Mouse (Mus musculus) WW6 (cell line): ENCODE measurements around the gene Capza2.
A peak's percentile ranks its signal among the peaks of the same experiment; 100 is the strongest.

Experiments
- DNase-seq: peaks from one replicate; pipeline ENCODE4 v3.0.0-alpha.2; 2013; ENCODE audit warnings: low read depth, low spot score

Gene Capza2

DNA sequence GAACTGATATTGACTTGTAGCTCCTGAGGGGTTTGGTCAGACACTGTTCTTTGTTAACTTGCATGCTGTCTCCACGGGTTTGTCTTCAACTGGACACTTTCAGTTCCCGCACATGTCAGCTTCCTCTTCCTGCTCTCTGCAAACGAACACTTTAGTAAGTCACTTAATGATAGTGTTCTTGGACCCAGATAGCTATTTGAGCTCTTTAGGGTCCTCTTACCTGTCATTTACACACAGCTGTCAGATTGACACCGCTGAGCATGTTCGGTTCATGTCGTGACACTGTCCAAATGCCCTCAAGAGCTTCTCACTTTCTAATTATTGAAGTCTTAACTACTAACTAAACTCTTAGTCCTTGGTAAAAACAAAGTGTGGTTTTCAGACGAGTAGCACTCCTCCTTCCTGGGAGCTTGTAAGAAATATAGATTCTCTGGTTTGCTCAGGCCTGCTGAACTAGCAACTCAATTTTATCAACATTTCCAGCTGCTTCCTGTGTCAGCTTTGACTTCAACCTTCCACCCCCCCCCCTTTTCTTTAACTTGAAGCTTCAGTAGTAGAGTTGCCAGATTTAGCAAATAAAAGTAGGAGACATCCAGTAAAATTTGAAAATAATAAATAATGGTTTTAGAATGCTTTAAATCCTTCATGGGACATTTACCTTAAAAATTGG lies at the start of gene Capza2:
Gene Capza2 (plus strand): TSS at position 620 of the 670 bp plus-strand sequence.
- no peak for DNase-seq

DNA sequence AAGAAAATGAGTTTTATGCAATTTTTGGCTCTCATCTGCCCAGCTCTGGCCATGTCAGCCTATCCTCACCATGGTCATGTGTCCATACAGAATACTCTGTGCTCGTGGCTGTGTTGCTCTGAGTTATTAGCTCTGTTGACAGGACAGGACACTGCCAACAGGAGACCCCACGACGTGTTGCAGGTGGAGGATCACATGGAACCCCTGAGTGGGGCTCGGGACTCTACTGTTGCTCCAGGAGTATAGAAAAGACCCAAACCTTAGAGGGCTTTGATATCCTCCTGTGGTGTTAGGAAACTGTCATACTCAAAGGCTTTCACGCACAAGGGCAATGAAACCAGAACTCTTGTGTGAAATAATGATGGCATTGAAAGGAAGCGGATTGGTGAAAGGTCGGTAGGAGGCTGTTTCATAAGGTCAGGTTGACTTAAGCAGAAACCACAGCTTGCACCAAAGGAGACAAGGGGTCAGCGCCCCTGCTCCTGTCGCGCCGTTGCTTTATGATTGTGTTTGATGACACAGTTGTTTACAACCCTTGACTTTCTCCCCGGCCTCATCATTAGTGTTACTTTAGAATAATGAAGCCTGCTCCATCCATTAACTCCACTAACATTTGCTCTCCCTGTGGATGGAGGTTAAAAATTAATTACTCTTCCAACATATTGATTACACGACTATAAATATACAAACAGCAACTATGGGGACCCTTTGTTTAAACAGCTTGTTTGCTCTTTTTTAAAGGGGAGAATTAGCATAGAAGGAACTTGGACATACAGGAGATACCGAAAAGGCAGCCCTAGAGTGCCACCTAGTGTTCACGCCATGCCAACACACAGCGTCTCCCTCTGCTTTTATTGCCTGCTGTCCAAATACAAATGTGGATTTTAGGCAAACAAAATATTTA lies 46.7 kb upstream of the Capza2 start:
- peak; percentile 29 for DNase-seq

DNA sequence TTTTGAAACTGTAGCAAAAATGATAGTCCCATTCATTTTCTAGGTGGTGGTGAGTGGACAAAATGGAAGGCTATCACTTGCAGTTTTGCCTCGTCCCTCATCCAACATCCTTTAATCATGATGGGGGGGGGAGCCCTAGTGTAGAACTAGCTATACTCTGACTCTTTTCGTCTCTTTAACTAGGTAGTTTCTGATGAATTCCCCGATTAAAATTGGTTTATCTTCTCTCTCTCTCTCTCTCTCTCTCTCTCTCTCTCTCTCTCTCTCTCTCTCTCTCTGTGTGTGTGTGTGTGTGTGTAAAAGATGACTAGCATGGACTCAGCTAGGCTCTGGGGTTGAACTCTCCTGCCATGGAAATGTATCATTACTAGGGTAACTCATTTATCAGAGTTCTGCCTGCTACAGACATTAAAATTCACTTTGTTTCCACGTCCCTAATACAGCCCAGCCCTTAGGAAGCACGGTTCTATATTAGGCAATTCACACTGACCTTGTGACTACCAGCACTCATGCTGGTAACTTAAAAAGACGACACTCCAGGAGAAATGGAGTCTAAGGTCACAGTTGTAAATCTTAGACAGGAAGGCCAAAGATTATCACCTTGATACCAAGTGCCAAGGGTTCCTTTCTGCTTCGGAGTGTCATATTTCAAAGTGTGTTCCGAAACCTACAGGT lies 45.9 kb upstream of the Capza2 start:
- DNase-seq = no peak

DNA sequence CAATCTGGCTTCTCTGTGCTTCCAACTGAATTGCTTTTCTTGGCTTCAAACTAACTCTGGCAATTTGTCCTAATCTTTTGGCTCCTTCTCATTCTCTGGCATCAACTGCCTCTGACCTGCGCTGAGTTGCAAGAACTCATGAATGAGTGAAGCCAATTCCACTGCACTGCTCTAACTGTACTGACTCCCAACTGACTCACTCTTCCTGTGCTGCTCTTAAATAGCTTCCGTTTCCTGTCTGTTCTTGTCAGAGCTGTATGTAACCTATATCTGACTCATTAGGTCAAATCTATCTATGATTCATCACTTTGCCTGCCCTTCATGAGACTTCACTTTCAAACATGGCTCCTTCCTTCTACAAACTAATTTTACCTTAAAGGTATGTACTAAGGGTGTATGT lies 42.1 kb upstream of the Capza2 start:
- no peak for DNase-seq

DNA sequence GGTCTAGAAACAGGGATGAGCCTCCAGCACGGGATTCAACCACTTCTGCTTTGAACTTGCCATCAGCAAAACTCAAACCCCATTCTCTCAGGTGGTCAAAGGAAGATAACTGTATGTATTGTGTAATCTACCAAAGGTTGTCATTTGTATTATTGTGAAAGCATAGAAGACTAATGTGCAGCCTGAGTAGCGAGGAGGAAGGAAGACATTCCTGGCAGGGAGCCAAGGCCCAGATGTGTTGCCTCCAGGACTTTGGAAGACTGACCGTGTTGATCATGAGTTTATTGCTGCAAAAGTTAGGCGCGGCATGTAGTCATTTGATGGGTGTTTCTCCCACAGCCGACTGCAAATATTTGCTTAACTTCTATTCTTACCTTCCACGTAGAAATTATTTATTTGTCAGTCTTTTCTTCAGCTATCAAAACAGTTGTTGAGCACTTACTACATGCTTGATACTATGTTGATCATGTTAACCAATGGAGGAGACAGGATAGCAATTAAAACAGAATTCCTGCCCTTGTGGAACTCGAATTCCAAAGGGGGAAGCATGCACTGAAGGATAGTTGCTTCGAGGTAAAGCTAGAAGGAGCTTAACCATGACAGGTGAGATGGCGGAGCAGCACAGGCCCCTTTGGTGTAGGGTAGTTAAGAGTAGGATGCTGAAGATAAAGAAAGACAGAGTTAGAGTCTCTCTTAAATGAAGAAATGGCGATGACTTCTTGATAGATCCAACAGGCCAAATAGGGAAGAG lies 40.1 kb upstream of the Capza2 start:
- no peak for DNase-seq

DNA sequence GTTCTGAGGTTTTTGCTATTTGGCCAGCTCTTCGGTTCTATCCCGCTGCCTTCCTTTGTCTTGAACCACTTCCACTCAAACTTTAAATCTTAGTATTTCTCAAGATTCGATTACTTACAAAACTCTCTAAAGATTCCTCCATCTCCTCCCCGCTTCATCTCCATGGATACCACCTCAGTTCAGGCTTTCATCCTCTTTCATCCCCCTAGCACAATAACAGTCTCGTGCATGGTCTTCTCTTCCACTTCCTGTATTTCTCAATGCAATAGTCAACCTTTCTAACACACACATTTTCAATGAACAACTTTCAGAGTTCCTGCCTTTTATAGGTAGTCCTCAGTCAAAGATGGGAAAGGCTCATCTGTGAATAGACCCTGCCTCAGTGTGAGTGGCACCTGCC lies 36.7 kb upstream of the Capza2 start:
- no peak for DNase-seq

DNA sequence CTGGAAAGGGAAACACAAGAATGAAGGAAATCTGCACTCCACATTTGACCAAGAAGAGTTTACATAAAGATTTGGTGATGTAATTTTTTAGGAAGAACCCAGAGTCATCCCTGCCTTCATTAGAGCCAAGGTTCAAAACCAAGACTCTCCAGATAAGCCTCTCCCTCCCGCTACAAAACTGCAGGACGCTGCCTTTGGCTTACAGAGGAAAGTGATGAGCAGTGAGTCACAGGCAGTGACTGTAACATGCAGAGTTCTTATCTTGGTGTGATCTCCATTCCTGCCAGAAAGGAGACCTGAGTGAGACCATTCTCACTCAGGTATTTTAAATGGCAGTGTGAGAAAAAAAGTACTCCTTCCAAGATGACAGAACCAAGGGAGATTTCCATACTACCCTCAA lies 34.5 kb upstream of the Capza2 start:
- no peak for DNase-seq

DNA sequence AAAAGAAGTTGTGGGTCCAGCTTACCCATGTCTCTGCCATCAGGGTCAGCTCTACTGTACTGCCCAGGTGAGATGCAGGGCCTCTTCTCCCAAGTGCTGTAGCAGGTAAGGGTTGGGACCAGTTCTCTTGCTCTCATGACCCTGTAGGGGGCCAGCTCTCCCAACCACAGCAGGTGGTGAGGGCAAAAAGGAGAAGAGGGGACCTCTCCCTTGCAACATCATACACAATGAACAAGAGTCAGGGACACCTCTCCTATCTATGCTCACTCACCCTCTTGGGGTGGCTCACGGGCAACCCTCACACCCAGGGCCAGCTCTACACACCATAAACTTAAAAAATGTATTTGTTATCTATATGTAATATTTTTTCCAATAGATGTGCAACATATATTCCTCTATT lies 29.1 kb upstream of the Capza2 start:
- DNase-seq = no peak

DNA sequence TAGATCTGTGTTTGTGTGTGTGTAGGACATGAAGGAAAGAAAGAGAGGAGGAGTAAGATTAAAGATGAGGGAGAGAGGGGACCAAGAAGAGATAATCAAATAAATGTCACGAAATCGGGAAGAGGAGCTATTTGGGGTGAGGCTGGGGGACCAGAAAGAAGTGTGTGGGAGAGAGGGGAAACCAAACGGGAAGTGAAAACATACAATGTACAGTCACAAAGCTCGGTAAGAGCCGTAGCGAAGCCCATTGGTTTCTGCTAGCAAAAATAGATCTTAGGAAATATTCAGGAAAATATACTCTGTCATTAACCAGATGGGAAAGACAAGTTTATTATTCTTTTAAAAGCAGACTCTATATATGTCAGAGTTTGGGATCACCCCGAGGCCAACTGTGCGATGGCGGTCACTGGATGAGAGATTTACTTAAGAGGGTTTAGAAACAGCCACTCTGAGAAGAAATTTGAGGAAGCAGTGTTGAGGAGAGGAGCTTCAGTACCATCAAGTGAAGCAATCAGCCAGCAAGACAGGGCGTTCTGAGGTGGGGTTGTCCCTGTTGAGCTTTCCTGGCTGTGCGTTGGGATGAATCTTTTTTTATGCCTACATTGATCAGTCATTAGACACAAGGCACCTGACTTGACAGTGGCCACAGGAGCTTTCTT lies 24.6 kb upstream of the Capza2 start:
- DNase-seq = no peak

DNA sequence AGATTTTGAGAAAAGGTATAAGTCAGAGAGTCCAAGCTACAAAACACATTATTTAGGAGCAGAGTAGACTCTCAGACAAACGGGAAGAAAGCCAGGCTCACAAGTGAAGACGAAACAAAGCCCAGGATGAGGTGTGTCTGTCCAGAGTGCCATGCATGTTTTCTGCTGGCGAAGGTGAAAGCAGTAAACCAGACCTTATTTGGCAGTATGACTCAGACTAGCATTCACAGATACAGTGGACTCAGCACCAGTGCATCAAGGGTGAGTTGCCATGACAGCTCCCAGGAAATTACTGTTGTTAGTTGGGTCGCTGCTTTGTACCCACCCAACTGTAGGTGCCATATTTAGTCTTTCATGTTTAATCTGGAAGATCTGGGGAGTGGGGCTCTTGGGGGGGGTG lies 23.4 kb upstream of the Capza2 start:
- DNase-seq = no peak

DNA sequence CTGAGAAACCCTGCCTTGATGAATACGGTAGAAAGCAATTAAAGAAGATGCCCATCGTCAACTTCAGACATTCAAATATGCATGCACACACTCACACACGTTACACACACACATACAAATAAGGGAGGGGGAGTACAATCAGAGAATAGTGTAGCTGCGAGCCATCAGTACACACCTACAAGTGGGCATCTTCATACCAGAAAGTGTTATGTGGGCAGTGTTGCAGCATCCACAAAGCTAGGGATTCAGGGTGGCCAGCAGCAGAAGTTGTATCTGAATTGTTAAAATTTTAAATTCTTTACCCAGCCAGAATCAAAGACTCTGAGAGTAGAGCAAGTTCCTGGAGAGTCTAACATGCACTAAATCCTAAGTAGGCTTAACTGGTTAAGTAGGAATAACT lies 15.2 kb upstream of the Capza2 start:
- DNase-seq = no peak

DNA sequence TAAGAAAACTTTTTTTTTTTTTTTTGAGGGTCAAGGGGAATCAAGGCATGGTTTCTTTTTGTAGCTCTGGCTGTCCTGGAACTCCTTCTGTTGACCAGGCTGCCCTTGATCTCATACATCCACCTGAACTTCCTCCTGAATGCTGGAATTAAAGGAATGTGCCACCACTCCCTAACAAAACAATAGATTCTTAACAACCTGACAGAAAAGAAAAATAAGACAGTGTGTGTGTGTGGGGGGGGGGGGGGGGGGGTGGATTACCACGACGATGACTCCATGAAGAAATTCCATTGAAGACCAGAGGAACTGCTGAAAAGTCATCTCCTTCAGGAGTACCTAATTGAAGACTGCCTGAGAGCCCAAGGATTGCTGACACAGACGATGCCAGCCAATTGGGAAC lies 14.6 kb upstream of the Capza2 start:
- no peak for DNase-seq

DNA sequence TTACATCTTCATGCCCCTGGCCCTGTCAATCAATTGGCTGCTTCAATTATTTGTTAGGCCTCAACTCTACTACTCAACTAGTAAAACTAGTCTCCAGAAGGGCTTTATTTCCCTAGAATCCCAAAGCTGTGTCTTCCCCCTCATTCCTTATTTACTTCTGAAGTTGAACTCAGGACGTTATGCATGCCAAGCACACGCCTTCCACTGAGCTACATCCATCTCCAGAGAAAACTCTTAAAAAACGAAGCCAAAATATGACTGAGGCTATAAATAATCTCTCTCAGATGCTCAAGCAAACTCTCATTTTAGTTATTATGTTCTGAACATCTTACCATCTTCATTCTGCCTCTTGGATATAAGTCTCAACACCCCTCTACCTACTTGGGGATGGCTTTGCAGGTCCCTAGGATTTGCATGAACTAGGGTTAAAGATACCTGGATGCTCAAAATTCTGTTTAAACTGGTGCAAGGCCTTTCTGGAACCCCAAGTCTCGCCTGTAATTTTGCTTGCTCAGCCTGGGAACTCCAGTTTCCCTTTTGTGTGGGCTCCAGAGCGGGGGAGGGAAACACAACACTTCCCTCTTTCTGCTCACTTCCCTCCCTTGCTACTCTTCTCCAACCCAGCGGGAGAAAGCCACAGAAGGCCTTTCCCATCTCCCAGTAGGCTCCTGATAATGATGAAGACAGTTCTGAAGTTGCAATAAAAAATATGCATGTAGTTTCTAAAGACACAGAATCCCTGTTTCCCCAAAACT lies 7.2 kb upstream of the Capza2 start:
- no peak for DNase-seq

DNA sequence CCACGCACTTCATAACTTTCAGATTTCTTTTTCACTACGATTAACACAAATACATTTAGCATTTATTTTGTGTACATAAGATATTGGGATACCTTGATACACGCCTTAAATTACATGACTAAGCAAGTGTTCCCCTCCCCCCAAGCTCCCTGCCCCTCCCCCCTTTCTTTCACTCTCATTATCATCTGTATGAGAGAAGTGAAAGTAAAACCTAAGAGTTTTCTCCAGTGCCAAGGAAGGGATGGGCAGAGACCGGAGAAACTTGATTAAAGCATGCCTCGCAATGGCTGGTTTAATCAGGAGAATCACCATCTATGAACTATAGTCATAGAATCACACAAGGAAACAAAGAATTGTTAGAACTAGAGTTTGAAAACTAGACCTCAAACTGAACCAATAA lies 6.3 kb upstream of the Capza2 start:
- no peak for DNase-seq

DNA sequence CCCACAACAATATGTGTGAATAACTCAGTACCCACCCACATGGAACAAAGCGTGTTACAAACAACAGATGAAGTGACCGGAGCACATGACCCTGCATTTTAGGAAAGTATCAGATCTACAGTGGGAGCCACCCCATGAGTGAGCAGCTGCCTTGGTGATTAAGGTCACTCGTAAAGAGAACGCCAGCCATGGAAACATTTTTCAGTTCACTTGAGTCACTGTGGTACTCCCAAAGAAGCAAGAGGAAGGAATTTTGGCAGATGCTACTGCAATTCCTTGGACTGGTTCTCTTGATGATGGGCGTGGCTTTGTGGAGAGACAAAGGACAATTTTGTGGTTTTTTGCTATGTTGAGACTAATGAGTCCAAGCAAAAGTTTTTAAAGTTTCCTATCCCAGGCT lies 4.4 kb upstream of the Capza2 start:
- DNase-seq = no peak

DNA sequence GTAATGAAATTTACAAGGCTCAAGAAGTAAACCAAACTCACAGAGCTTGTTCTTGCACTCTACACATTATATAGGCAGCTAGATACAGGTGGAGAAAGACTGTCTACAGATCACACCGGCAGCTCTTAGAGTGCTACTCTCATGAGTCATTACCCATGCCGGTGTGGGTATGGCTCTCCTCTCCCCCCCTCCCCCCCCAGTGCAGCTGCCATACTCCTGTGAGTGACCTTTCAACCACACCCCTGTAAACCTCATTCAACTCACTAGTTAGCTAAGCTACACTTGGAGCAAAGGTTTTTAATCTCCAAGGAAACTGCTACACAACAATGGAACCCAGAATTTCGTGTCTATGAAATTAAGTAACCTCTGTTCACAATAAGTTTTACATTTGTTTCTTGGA lies 2.2 kb upstream of the Capza2 start:
- DNase-seq = no peak

DNA sequence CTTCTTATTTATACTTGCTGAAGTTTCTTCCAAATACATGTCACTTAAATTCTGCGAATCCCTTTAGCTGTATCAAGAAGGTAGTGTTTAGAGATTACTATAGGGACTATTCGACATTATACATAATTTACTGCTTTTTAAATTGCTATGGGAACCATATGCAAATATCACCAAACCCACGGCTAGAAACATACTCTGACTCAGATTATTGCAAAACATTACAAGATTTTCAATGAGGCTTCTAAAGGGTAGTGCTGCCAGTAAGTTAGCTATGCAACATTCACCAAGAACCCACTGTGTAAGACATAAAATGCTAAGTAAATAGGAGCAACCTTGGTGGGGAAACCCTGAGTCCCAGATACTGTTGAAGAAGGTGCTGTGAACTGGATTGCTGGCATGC lies 1.0 kb upstream of the Capza2 start:
- no peak for DNase-seq

DNA sequence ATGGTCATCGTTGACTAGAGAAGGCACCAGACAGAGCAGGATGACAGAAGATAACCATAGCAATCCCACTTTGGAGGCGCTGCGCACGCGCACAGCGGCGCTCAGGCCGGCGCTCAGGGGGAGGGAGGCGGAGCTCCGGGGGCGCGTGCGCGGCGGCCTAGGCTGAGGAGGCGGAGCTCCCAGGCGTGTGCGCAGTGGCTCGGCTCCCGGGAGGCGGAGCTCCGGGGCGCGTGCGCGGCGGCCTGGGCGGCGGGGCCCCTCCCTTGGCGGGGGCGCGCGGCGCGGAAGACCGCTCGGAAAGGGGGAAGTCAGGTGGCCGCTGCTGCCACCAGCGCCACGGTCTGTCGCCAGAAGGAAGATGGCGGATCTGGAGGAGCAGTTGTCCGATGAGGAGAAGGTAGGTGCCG lies 733 bp downstream of the Capza2 start:
- DNase-seq = peak; percentile 79

DNA sequence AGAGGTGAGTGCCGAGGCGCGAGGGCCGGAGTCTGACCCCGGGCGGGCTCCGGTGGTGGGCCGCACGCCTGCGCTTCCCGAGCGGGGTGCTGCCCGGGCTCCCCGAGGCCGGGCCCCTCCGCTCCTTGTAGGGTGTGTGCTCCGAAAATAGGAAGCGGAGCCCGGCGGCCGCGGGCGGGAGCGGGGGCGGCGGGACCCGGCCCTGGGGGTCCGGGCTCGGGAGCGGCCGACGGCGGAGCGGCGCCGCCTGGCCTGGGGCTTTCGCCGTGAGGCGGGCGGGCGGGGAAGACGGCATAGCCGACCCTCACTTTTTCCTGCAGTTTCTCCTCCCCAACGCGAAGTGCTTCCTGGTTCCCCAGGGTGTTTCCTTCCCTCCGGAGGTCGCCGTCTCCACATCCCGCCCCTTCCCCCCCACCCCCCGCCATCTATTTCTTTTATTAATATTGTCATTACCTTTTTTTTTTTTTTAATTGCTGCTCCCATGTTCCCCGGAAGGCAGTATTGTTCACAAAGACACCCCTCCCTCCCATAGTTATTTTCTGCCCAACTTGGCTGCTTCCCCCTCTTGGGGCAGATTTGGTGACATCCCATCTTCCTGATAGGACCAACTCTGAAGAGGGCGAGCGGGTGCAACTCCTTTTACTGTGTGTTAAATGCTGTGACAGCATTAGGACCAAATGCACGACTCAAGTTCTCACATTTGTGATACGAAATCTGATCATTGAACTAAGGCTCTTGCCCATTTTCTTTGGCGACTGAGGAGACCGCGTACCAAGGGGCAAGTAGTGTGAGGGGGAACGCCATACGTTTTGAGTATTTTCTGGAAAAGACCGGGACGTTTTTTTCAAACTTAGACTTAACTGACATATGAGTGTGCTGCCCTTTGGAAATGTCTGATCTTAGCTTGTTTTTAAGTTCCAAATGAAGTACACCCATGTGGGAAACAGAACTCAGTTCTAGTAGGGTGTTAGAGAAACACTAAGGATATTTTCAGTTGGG lies 1.5 kb downstream of the Capza2 start:
- no peak for DNase-seq
